Mouse (Mus musculus) liver, postnatal 0 days (tissue): ENCODE measurements around the gene Cmtm2a. TPM values are rescaled to one million over a fixed set of nuclear protein-coding genes. Genes with fewer than 3 reads are reported as not detected.
"Not testable (repeated sequence)": the region's sequence is repeated elsewhere in the genome, so short reads cannot be mapped to it uniquely, and the experiment has no call there.

Experiments used
- ATAC-seq: fragments of 200-750 bp; cut with Nextera tagmentation; 2 replicates; pipeline ENCODE4 v1.8.0; 2017; ENCODE audit warnings: mild to moderate bottlenecking, moderate library complexity
- DNase-seq: peaks from one replicate; pipeline ENCODE4 v3.0.0-alpha.2; 2016
- H3K27ac ChIP-seq: fragments of 300-500 bp; sonication (generic); 2 replicates; pipeline ENCODE4 v1.5.1; 2014; ENCODE audit warnings: antibody characterized with exemption, moderate library complexity, mild to moderate bottlenecking, low read depth
- H3K27me3 ChIP-seq: fragments of 300-500 bp; sonication (generic); 2 replicates; pipeline ENCODE4 v1.6.1; 2014; ENCODE audit warnings: low read length, control low read depth, mixed read lengths; ENCODE audit not compliant: insufficient read depth
- H3K36me3 ChIP-seq: fragments of 300-500 bp; sonication (generic); replicated peaks from 2 replicates; pipeline ENCODE4 v1.6.1; 2014; ENCODE audit warnings: mild to moderate bottlenecking, control low read depth, low read length, moderate library complexity, mixed read lengths; ENCODE audit not compliant: insufficient read depth
- H3K4me1 ChIP-seq: fragments of 300-500 bp; sonication (generic); 2 replicates; pipeline ENCODE4 v1.6.1; 2014; ENCODE audit warnings: antibody characterized with exemption, mild to moderate bottlenecking, control low read depth; ENCODE audit not compliant: insufficient read depth
- H3K4me2 ChIP-seq: fragments of 300-500 bp; sonication (generic); 2 replicates; pipeline ENCODE4 v1.6.1; 2014; ENCODE audit warnings: low read depth, mild to moderate bottlenecking, low read length, moderate library complexity, mixed read lengths
- H3K4me3 ChIP-seq: fragments of 300-500 bp; sonication (generic); 2 replicates; pipeline ENCODE4 v1.5.1; 2014; ENCODE audit warnings: low read depth, low read length
- H3K9ac ChIP-seq: fragments of 300-500 bp; sonication (generic); replicated peaks from 2 replicates; pipeline ENCODE4 v1.6.1; 2014; ENCODE audit warnings: mild to moderate bottlenecking, moderate library complexity
- H3K9me3 ChIP-seq: fragments of 300-500 bp; sonication (generic); 2 replicates; pipeline ENCODE4 v1.6.1; 2016; ENCODE audit warnings: mild to moderate bottlenecking, control low read depth, low read length, mixed read lengths
- CTCF ChIP-seq: sonication (generic); IDR thresholded peaks from 2 replicates; pipeline ENCODE4 v1.5.1; 2016; ENCODE audit warnings: antibody characterized with exemption, low read depth
- EP300 ChIP-seq: IDR thresholded peaks from 2 replicates; pipeline ENCODE4 v1.6.1; 2016; ENCODE audit warnings: antibody characterized with exemption, low read depth, mild to moderate bottlenecking
- WGBS: fragments of 180-500 bp; shearing (Covaris S2); extraction: QIAGEN DNeasy Blood & Tissue Kit; methylation state at CpG from one replicate; pipeline ENCODE4 v1.1.7; 2014; ENCODE audit not compliant: insufficient replicate concordance; 5-methylcytosine and 5-hydroxymethylcytosine counted together
- polyA plus RNA-seq: library from polyadenylated mRNA; unstranded; fragments of >200 nt; fragmentation: Nextera tagmentation; extraction: Ambion mirVana; gene quantifications from 2 replicates; pipeline ENCODE4 v1.2.1, GENCODE M21; 2015

Cmtm2a gene
- polyA plus RNA-seq, 1 experiment from 2014 or later: not detected

DNA sequence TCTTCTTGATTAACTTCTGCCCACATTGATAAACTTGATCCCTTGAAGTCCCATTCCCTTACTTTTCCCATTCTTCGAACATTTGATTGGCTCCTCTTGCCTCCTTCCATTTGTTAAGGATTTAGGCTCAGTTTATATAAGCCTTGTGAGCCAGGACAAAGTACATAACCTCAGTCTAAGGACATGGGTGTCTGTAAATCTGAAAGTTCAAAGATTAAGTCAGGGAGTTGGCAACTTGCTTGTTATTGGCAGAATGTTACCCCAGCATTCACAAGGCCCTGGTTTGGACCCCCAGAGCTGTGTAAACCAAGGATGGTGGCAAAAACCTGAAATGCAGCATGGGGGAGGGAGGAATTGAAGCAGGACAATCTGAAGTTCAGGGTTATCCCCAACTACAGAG, 1.4 kb upstream of the Cmtm2a start:
- no peak for TF ChIP-seq EP300
- TF ChIP-seq CTCF: no peak
- no peak overlapping the region for H3K27ac ChIP-seq
- H3K36me3 ChIP-seq: no peaks in the 10 kb centered on the region
- H3K4me3 ChIP-seq: no peak overlapping the region
- DNase-seq: no peak
- no peak for ATAC-seq
- no peaks in the 10 kb centered on the region for H3K9me3 ChIP-seq
- no peak overlapping the region for H3K9ac ChIP-seq
- no peak overlapping the region for H3K4me2 ChIP-seq
- 68% methylated on average over 1 of the region's 1 CpGs for WGBS
- no peaks in the 10 kb centered on the region for H3K4me1 ChIP-seq
- H3K27me3 ChIP-seq: no peaks in the 10 kb centered on the region

DNA sequence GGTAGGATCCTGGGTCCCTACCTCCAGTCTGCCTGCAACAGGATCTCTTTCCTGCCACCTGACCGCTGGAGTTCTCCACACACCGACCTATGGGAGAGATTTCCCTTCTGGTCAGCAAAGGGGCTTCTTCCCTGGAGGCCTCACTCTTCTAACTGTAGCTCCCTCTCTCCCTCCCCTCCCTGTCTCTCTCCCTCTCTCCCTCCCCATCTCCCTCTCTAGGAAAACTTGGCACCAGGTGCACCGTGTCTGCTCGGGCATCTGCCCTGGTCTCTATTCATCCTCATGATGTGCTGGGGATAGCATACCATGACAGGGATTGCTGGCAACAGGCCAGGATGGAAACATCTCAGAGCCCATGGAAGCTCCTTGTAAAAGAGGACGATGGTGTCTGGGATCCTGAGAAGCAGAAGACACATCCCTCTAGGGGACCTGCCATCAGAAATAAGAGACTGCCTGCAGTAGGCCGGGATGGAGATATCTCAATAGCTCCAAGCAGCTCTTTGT, 24.0 kb downstream of the Cmtm2a start:
- H3K4me1 ChIP-seq: no peaks in the 10 kb centered on the region
- no peak overlapping the region for H3K9ac ChIP-seq
- WGBS: 75% methylated on average over 6 of the region's 6 CpGs
- H3K4me3 ChIP-seq: no peak overlapping the region
- no peak overlapping the region for H3K27ac ChIP-seq
- TF ChIP-seq EP300 (no peak), CTCF (no peak)
- H3K9me3 ChIP-seq: no peaks in the 10 kb centered on the region
- DNase-seq (no peak), ATAC-seq (no peak)
- no peak overlapping the region for H3K4me2 ChIP-seq
- peaks cover 1% of the 10 kb centered on the region; the same call in 1 of the 2 replicates for H3K36me3 ChIP-seq
- no peaks in the 10 kb centered on the region for H3K27me3 ChIP-seq

DNA sequence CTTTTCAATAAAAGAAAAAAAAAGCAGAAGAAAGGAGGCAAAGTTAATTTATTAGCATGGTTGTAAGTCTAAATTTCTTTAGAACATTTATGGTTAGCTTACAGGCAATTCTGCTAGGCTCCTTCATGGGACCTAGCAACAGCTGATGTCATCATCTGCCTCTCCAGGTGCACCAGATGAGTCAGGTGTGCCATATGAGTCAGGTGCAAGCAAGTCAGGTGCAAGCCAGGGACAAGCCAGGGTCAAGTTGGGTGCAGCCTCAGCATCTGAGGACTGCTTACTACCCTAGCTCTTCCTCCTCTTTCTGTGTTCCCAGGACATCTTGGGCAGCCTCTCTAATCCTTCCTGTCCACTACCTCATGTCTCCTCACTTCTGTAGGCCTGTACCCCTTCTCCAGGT, 24.6 kb downstream of the Cmtm2a start:
- peaks cover 7% of the 10 kb centered on the region; the same call in 1 of the 2 replicates for H3K36me3 ChIP-seq
- H3K9me3 ChIP-seq: no peaks in the 10 kb centered on the region
- no peaks in the 10 kb centered on the region for H3K4me1 ChIP-seq
- ATAC-seq (no peak), DNase-seq (no peak)
- TF ChIP-seq CTCF: no peak
- no peak for TF ChIP-seq EP300
- H3K27ac ChIP-seq: no peak overlapping the region
- no peak overlapping the region for H3K9ac ChIP-seq
- H3K4me2 ChIP-seq: no peak overlapping the region
- no peak overlapping the region for H3K4me3 ChIP-seq
- H3K27me3 ChIP-seq: no peaks in the 10 kb centered on the region

DNA sequence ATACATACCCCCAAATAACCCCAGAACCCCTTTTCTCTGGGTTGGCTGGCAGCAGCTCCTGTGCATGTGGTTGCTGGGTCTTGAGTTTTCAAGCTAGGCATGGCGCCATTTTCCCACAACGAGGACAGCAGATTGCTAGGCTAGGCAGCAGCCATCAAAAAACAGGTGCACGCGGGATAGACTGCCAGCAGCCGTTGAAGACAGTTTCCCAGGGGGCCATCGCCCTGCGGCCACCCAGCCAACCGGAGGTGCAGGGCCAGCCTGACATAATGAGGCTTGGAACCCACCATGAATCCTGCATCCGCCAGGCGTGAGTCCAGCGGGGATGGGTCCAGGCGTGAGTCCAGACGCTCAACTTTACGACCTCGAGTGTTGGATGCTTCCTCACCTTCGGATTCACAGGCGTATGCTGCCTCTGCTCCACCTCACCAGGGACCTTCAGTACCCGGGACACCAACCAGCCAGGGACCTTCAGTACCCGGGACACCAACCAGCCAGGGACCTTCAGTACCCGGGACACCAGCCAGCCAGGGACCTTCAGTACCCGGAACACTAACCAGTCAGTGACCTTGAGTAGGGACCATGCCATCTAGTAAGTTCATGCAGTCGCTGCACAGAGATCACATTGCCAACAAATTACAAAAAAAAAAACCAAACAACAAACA, 28.6 kb downstream of the Cmtm2a start:
- ATAC-seq, H3K4me3 ChIP-seq, DNase-seq, H3K9me3 ChIP-seq, H3K27me3 ChIP-seq, H3K27ac ChIP-seq, H3K9ac ChIP-seq, H3K4me1 ChIP-seq, H3K4me2 ChIP-seq: not testable (repeated sequence)
- H3K36me3 ChIP-seq: peaks cover 21% of the 10 kb centered on the region
- 90% methylated on average over 19 of the region's 22 CpGs for WGBS

DNA sequence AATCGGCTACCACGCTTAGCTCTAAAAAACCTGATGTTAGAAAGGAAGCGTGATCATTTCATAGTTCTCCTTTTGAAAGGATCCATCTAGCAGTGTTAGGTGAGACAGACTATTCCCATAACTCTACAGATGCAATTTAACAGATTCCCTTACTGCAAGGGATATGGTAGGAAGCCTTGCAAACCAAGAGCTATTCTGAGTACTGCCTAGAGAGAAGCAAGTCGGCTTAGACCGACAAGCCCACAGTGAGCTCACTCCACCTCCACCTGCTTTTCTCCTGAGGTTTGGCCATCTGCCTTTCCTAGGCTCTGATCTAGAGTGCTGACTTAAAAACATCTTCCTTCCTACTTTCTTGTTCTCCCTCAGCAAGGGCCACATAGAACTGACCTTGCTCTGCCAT, 31.2 kb downstream of the Cmtm2a start:
- H3K27me3 ChIP-seq, H3K27ac ChIP-seq, H3K9me3 ChIP-seq, H3K4me3 ChIP-seq, DNase-seq, H3K9ac ChIP-seq, H3K4me1 ChIP-seq, H3K4me2 ChIP-seq, ATAC-seq: not testable (repeated sequence)
- WGBS: 87% methylated on average over 5 of the region's 5 CpGs
- H3K36me3 ChIP-seq: peaks cover 38% of the 10 kb centered on the region

DNA sequence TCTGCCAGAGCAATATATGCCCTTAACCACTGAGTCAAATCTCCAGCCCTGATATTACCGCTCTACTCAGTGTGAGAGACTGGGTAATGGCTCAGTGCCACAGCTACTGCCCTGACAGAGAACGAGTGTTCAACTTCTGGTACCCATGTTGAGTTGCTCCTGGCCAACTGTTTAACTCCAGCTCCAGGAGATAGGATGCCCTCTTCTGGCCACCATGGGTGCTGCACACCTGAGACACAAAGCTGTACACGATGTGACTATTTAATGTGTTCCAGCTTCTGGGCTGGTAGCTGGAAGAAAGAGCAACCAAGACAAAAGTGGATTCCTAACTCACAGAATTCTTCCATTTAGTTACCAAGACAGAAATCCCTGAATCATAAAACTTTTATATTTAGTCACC, 40.0 kb downstream of the Cmtm2a start:
- ATAC-seq (no peak), DNase-seq (peak; percentile 58)
- no peaks in the 10 kb centered on the region for H3K27me3 ChIP-seq
- no peak overlapping the region for H3K9ac ChIP-seq
- H3K9me3 ChIP-seq: no peaks in the 10 kb centered on the region
- H3K4me3 ChIP-seq: no peak overlapping the region
- TF ChIP-seq CTCF (peak; percentile 78), EP300 (no peak)
- no peak overlapping the region for H3K4me2 ChIP-seq
- WGBS: 73% methylated on average over 3 of the region's 3 CpGs
- no peak overlapping the region for H3K27ac ChIP-seq
- H3K4me1 ChIP-seq: peaks cover 9% of the 10 kb centered on the region
- peaks cover 5% of the 10 kb centered on the region for H3K36me3 ChIP-seq
